Mouse (Mus musculus) thymus, adult 2 months (tissue): ENCODE measurements around the gene Gpbp1. TPM values are rescaled to one million over a fixed set of nuclear protein-coding genes. Genes with fewer than 3 reads are reported as not detected.

Source experiments
- DNase-seq: peaks from one replicate; pipeline ENCODE4 v3.0.0; 2021
- H3K27ac ChIP-seq: fragments of 200-500 bp; 2 replicates; pipeline ENCODE4 v1.5.1; 2012; ENCODE audit warnings: low read length, control low read depth; ENCODE audit not compliant: control insufficient read depth, insufficient read depth
- H3K27me3 ChIP-seq: fragments of 200-500 bp; 2 replicates; pipeline ENCODE4 v1.6.1; 2012; ENCODE audit warnings: mild to moderate bottlenecking, low read length, moderate library complexity, mixed read lengths; ENCODE audit not compliant: control insufficient read depth, insufficient read depth
- H3K36me3 ChIP-seq: fragments of 200-500 bp; 2 replicates; pipeline ENCODE4 v1.6.1; 2012; ENCODE audit warnings: mild to moderate bottlenecking, low read length, moderate library complexity; ENCODE audit not compliant: control insufficient read depth, insufficient read depth
- H3K4me1 ChIP-seq: fragments of 200-500 bp; replicated peaks from 2 replicates; pipeline ENCODE4 v1.6.1; 2012; ENCODE audit warnings: low read length; ENCODE audit not compliant: control insufficient read depth, insufficient read depth
- H3K4me3 ChIP-seq: fragments of 200-500 bp; 2 replicates; pipeline ENCODE4 v1.5.1; 2012; ENCODE audit warnings: mild to moderate bottlenecking, low read length, control low read depth, moderate library complexity; ENCODE audit not compliant: control insufficient read depth, insufficient read depth
- CTCF ChIP-seq: fragments of 200-500 bp; IDR thresholded peaks from 2 replicates; pipeline ENCODE4 v1.5.1; 2012; ENCODE audit warnings: mild to moderate bottlenecking, control low read depth, low read length, moderate library complexity, borderline replicate concordance; ENCODE audit not compliant: control insufficient read depth, poor library complexity, insufficient read depth; ENCODE audit errors: extremely low read depth
- POLR2A ChIP-seq: fragments of 200-500 bp; IDR thresholded peaks from 2 replicates; pipeline ENCODE4 v1.6.1; 2012; ENCODE audit warnings: mild to moderate bottlenecking, low read length, control low read depth, moderate library complexity; ENCODE audit not compliant: control insufficient read depth, poor library complexity, insufficient read depth; ENCODE audit errors: extremely low read depth
- WGBS: fragments of 180-500 bp; shearing (Covaris S2); methylation state at CpG from one replicate; pipeline ENCODE4 v1.1.7; 2018; 5-methylcytosine and 5-hydroxymethylcytosine counted together
- polyA plus RNA-seq: library from polyadenylated mRNA; depleted of rRNA; stranded (reverse); fragments of >200 nt; gene quantifications from 2 replicates; pipeline ENCODE4 v1.2.3, GENCODE M21; 2012

Gene Gpbp1
- polyA plus RNA-seq, 1 experiment = 5.0 TPM

- WGBS = 95% methylated on average over 2 of the region's 2 CpGs
- H3K27ac ChIP-seq = no peak overlapping the region
- no peak for TF ChIP-seq POLR2A
Measured at GRCm38 (mm10) chr13:111524277-111524676, 34.4 kb upstream of the Gpbp1 start.

GRCm38 (mm10) chr13:111522336-111522735 lies 32.4 kb upstream of the Gpbp1 start:
- H3K4me3 ChIP-seq = no peak overlapping the region
- WGBS = 91% methylated on average over 9 of the region's 9 CpGs
- H3K27ac ChIP-seq = no peak overlapping the region
- no peaks in the 10 kb centered on the region for H3K4me1 ChIP-seq
- H3K27me3 ChIP-seq = no peaks in the 10 kb centered on the region
- TF ChIP-seq CTCF (no peak), POLR2A (no peak)
- no peak for DNase-seq
- no peaks in the 10 kb centered on the region for H3K36me3 ChIP-seq

More at GRCm38 (mm10) chr13:111524277-111524676, 34.4 kb upstream of the Gpbp1 start:
- no peaks in the 10 kb centered on the region for H3K27me3 ChIP-seq
- H3K4me3 ChIP-seq = no peak overlapping the region
- no peak for DNase-seq
- H3K36me3 ChIP-seq = no peaks in the 10 kb centered on the region
- H3K4me1 ChIP-seq = no peaks in the 10 kb centered on the region

GRCm38 (mm10) chr13:111520456-111520855 lies 30.5 kb upstream of the Gpbp1 start:
- Histone ChIP-seq H3K27ac (no peak overlapping the region), H3K36me3 (no peaks in the 10 kb centered on the region), H3K27me3 (no peaks in the 10 kb centered on the region), H3K4me1 (no peaks in the 10 kb centered on the region), H3K4me3 (no peak overlapping the region)
- TF ChIP-seq CTCF = no peak
- no peak for TF ChIP-seq POLR2A
- WGBS = 66% methylated on average over 4 of the region's 4 CpGs
- no peak for DNase-seq

- H3K4me1 ChIP-seq = no peaks in the 10 kb centered on the region
- TF ChIP-seq CTCF (no peak), POLR2A (no peak)
- H3K36me3 ChIP-seq = no peaks in the 10 kb centered on the region
- no peak for DNase-seq
- WGBS = 94% methylated on average over 5 of the region's 5 CpGs
- no peak overlapping the region for H3K4me3 ChIP-seq
- no peaks in the 10 kb centered on the region for H3K27me3 ChIP-seq
- no peak overlapping the region for H3K27ac ChIP-seq
Measured at GRCm38 (mm10) chr13:111518332-111518731, 28.4 kb upstream of the Gpbp1 start.

- H3K36me3 ChIP-seq = no peaks in the 10 kb centered on the region
- H3K27me3 ChIP-seq = no peaks in the 10 kb centered on the region
- no peak overlapping the region for H3K4me3 ChIP-seq
- TF ChIP-seq CTCF = no peak
- no peak for TF ChIP-seq POLR2A
- 93% methylated on average over 7 of the region's 7 CpGs for WGBS
- no peak for DNase-seq
- H3K4me1 ChIP-seq = no peaks in the 10 kb centered on the region
- H3K27ac ChIP-seq = no peak overlapping the region
Measured at GRCm38 (mm10) chr13:111516385-111517150, 26.7 kb upstream of the Gpbp1 start.

- no peak for TF ChIP-seq CTCF
- TF ChIP-seq POLR2A = no peak
- Histone ChIP-seq H3K36me3 (no peaks in the 10 kb centered on the region), H3K27me3 (no peaks in the 10 kb centered on the region), H3K4me1 (no peaks in the 10 kb centered on the region), H3K4me3 (no peak overlapping the region), H3K27ac (no peak overlapping the region)
- 87% methylated on average over 5 of the region's 5 CpGs for WGBS
- no peak for DNase-seq
Measured at GRCm38 (mm10) chr13:111509385-111509784, 19.5 kb upstream of the Gpbp1 start.

- H3K27ac ChIP-seq = no peak overlapping the region
- no peaks in the 10 kb centered on the region for H3K4me1 ChIP-seq
- no peaks in the 10 kb centered on the region for H3K36me3 ChIP-seq
- no peaks in the 10 kb centered on the region for H3K27me3 ChIP-seq
- 34% methylated on average over 6 of the region's 6 CpGs for WGBS
- TF ChIP-seq POLR2A (no peak), CTCF (no peak)
- no peak for DNase-seq
- H3K4me3 ChIP-seq = no peak overlapping the region
Measured at GRCm38 (mm10) chr13:111508645-111509044, 18.7 kb upstream of the Gpbp1 start.
